Mouse (Mus musculus): ENCODE results near the gene Gucd1. TPM values are rescaled to one million over a fixed set of nuclear protein-coding genes. Genes with fewer than 3 reads are reported as not detected.

Gucd1 gene
- polyA plus RNA-seq, 1 experiment from 2014 or later: 31.7 TPM

DNA sequence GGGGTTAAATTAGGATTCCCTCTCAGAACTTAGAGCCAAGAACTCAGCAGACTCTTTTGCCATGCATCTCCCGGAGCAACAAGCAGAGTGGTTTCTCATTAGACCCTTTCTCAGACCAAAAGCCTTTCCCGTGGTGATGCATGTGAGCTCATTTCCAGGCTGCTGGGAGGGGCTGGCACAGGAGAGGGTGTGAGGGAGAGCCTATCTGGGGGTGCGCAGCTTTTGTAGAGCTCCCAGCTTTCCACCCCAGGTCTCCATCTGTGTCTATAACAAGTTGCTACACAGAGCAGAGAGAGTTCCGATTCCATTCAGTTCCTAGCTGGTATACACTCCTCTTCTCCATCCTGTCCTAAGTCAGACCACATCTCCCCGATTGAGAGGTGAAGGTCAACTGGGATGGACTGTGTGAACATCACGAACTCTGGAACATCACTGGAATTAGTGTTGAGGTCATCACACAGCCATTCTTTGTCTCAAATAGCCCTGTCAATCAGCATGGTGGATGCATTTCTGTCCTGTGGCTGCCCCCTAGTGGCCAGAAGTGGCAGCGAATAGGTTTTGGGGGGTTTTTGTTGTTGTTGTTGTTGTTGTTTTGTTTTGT lies 78.5 kb downstream of the Gucd1 start:
- Histone ChIP-seq H3K9me3 (no peaks in the 10 kb centered on the region), H3K27me3 (no peaks in the 10 kb centered on the region), H3K9ac (no peak overlapping the region), H3K4me1 (peaks cover 9% of the 10 kb centered on the region), H3K27ac (no peak overlapping the region), H3K4me3 (no peak overlapping the region), H3K36me3 (no peaks in the 10 kb centered on the region), H3K4me2 (replicated peaks) (no peak overlapping the region)
- no peak; the same call in 1 of the 2 replicates for ATAC-seq (ENCODE audit: insufficient number of reproducible peaks, insufficient read depth, low FRiP score, low TSS enrichment)
- WGBS: 50% methylated on average over 7 of the region's 7 CpGs

DNA sequence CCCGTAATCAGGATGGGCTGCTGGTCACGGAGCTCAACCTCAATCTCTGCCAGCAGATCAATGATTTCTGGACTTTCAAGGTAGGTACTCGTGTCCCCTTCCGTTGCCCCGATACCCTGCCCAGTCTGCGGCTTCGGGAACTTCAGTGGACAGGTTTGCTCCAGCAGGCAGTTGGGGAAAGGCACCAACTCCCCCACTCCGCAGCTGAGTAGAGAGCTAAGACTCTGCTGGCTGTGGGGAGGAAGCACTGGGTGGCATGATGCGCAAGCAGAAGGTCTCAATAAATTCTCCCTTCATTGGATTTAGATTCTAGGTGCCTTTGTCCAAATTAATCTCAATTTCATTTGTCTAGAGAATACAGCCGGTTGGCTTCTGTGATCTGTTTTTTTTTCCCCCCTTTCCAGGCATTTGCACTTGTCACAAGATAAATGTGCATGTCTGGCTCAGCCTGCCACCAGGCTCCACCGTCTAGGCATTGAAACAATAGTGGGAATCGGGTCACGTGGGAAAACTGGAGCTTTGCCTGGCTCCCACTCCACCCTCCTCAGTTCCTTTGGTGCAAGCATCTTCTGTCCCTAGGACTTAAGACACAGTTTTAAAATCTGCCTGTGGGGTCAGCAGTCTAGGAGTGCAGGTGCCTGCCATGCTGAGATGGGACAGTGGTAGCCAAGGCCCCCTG lies 79.5 kb downstream of the Gucd1 start:
- Histone ChIP-seq H3K9ac (no peak overlapping the region), H3K4me2 (replicated peaks) (no peak overlapping the region), H3K9me3 (no peaks in the 10 kb centered on the region), H3K4me3 (no peak overlapping the region), H3K27me3 (no peaks in the 10 kb centered on the region), H3K4me1 (no peaks in the 10 kb centered on the region), H3K36me3 (no peaks in the 10 kb centered on the region), H3K27ac (no peak overlapping the region)
- no peak for ATAC-seq (ENCODE audit: insufficient number of reproducible peaks, insufficient read depth, low FRiP score, low TSS enrichment)
- 78% methylated on average over 13 of the region's 13 CpGs for whole genome bisulfite sequencing

DNA sequence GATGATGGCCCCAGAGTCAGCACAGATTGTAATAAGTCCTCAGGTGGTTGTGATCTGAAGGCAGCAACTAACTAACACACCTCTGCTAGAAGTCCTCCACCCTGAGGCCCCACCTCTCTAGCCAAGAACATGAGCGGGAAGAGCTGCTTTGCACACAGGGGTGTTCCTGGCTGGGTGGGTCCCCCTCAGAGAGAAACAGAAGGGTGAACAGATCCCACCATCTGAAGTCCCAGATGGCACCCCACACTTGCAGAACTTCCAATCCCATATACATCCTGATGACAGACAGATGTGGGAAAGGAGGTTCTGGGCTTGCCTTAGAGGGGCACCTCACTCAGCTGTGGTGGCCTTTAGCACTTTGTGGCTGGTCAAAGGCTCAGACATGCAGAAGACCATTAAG lies 80.5 kb downstream of the Gucd1 start:
- 85% methylated on average over 1 of the region's 1 CpGs for WGBS
- H3K4me1 ChIP-seq: no peaks in the 10 kb centered on the region
- no peak overlapping the region for H3K4me3 ChIP-seq
- H3K36me3 ChIP-seq: no peaks in the 10 kb centered on the region
- H3K27ac ChIP-seq: no peak overlapping the region
- H3K4me2 ChIP-seq (replicated peaks): no peak overlapping the region
- ATAC-seq (ENCODE audit: insufficient number of reproducible peaks, insufficient read depth, low FRiP score, low TSS enrichment): no peak
- no peak overlapping the region for H3K9ac ChIP-seq
- H3K9me3 ChIP-seq: no peaks in the 10 kb centered on the region
- no peaks in the 10 kb centered on the region for H3K27me3 ChIP-seq

DNA sequence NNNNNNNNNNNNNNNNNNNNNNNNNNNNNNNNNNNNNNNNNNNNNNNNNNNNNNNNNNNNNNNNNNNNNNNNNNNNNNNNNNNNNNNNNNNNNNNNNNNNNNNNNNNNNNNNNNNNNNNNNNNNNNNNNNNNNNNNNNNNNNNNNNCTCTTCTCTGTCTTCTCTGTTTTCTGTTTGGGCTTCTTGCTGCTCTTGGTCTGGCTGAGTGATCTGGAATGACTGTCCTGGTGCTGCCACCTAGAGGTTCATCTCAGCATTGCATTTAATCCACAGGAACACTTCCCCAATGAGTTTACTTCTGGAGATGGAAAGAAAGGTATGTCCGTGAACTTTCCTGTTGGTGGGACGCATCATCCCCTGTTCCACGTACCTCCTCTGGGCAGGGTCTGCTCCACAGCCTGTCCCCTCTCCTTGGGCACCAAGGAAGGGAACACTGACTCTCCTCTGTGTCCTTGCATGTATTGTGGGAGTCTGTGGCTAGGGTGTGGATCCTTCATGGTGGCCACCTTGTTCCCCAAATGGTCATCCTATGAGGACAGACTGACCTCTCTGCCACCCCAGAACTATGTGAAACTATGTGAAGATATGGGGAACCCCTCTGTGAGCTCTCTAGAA lies 81.1 kb downstream of the Gucd1 start:
- ATAC-seq (ENCODE audit: insufficient number of reproducible peaks, insufficient read depth, low FRiP score, low TSS enrichment): no peak
- no peaks in the 10 kb centered on the region for H3K4me1 ChIP-seq
- H3K27ac ChIP-seq: no peak overlapping the region
- WGBS: 13% methylated on average over 3 of the region's 3 CpGs
- H3K4me3 ChIP-seq: no peak overlapping the region
- no peaks in the 10 kb centered on the region for H3K27me3 ChIP-seq
- no peak overlapping the region for H3K4me2 ChIP-seq (replicated peaks)
- no peak overlapping the region for H3K9ac ChIP-seq
- H3K36me3 ChIP-seq: no peaks in the 10 kb centered on the region
- no peaks in the 10 kb centered on the region for H3K9me3 ChIP-seq

DNA sequence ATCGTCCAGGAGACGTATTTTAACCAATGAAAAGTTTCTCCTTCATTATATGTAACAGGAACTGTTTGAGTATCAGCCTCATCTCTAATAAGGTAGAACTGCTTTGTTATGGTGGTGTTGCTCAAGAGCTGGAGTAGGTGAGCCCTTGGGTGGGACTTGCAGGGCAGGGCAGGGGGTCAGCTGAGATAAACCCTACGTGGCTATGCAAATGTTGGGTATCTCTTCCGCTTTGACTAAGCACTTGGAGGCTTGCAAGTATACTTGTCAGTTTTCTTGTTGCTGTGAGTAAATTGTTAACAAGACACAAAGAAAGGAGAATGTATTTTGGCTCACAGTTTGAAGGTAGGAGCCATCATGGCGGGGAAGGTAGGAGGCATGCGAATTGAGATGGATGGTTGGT lies 87.1 kb downstream of the Gucd1 start:
- 87% methylated on average over 6 of the region's 6 CpGs for WGBS
- Histone ChIP-seq H3K9ac (no peak overlapping the region), H3K4me2 (replicated peaks) (no peak overlapping the region), H3K4me1 (no peaks in the 10 kb centered on the region), H3K4me3 (no peak overlapping the region), H3K36me3 (no peaks in the 10 kb centered on the region), H3K27me3 (no peaks in the 10 kb centered on the region), H3K27ac (no peak overlapping the region), H3K9me3 (no peaks in the 10 kb centered on the region)
- ATAC-seq (ENCODE audit: insufficient number of reproducible peaks, insufficient read depth, low FRiP score, low TSS enrichment): no peak

DNA sequence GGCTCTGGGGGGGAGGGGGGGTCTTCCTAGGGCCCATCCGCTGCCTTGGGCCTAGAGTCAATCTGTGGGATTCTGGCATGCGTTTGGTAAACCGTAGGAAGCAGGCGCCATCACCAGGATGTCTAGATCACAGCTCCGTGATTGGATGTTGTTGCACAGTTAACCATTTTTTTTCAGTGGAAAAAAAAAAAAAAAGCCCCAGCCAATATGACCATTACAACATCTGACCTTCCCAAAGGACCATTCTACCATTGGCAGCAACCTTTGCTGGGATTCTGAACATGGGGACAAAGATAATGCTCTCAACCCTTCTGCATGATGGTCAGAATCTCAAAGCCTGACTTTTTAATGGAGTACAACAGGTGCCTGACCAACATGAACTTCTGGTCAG lies 87.6 kb downstream of the Gucd1 start:
- WGBS: 88% methylated on average over 5 of the region's 5 CpGs
- ATAC-seq (ENCODE audit: insufficient number of reproducible peaks, insufficient read depth, low FRiP score, low TSS enrichment): no peak
- Histone ChIP-seq H3K27ac (no peak overlapping the region), H3K9ac (no peak overlapping the region), H3K27me3 (no peaks in the 10 kb centered on the region), H3K4me1 (no peaks in the 10 kb centered on the region), H3K36me3 (no peaks in the 10 kb centered on the region), H3K4me2 (replicated peaks) (no peak overlapping the region), H3K9me3 (no peaks in the 10 kb centered on the region), H3K4me3 (no peak overlapping the region)

DNA sequence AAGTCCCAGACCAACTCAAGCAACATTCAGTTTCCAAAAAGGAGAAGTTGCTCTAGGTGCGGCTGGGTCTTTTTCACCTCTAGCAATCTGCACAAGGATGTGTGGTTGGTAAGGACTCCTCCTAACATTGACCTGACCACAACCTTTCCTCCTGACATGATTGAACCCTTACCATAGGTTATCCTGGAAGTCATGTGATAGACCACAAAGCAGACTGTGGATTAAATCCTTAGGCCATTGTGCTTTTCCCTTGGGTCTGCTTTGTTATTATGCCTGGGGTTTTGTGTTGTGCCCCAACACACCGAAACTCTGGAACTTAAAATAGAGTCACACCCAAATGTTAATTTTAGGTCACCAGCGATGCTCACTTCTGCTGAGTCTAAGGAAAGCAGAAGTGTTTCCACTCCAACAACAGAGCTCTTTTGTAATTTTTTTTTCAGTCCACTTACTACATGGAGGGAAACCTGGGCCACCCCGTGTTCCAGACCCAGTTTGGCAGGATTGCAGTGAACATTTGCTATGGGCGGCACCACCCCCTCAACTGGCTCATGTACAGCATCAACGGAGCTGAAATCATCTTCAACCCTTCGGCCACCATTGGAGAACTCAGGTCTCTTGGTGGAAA lies 88.1 kb downstream of the Gucd1 start:
- H3K36me3 ChIP-seq: no peaks in the 10 kb centered on the region
- H3K9ac ChIP-seq: no peak overlapping the region
- H3K4me3 ChIP-seq: no peak overlapping the region
- H3K27me3 ChIP-seq: no peaks in the 10 kb centered on the region
- WGBS: 88% methylated on average over 7 of the region's 7 CpGs
- H3K4me2 ChIP-seq (replicated peaks): no peak overlapping the region
- no peaks in the 10 kb centered on the region for H3K9me3 ChIP-seq
- H3K27ac ChIP-seq: no peak overlapping the region
- no peak for ATAC-seq (ENCODE audit: insufficient number of reproducible peaks, insufficient read depth, low FRiP score, low TSS enrichment)
- no peaks in the 10 kb centered on the region for H3K4me1 ChIP-seq

DNA sequence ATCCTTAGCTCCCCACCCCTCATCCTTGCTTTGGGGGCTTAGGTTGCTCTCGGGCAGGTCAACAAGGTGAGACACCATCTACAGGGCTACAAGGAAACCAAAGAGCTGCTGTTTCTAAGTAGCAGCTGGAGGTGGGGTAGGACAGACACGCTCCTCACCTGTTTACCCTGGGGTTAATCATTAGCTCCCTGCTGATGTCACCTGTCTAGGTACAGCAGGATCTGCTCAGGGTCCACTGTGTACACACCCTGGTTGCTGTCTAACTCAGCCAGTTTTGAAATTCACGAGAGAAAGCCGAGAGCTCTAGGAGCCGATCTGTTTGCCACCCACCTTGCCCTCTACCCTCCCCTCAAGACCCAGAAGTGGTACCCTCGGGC lies 88.8 kb downstream of the Gucd1 start:
- ATAC-seq (ENCODE audit: insufficient number of reproducible peaks, insufficient read depth, low FRiP score, low TSS enrichment): no peak
- no peak overlapping the region for H3K9ac ChIP-seq
- H3K4me2 ChIP-seq (replicated peaks): no peak overlapping the region
- no peak overlapping the region for H3K27ac ChIP-seq
- H3K9me3 ChIP-seq: no peaks in the 10 kb centered on the region
- no peaks in the 10 kb centered on the region for H3K4me1 ChIP-seq
- no peak overlapping the region for H3K4me3 ChIP-seq
- no peaks in the 10 kb centered on the region for H3K27me3 ChIP-seq
- no peaks in the 10 kb centered on the region for H3K36me3 ChIP-seq
- 76% methylated on average over 6 of the region's 6 CpGs for WGBS

DNA sequence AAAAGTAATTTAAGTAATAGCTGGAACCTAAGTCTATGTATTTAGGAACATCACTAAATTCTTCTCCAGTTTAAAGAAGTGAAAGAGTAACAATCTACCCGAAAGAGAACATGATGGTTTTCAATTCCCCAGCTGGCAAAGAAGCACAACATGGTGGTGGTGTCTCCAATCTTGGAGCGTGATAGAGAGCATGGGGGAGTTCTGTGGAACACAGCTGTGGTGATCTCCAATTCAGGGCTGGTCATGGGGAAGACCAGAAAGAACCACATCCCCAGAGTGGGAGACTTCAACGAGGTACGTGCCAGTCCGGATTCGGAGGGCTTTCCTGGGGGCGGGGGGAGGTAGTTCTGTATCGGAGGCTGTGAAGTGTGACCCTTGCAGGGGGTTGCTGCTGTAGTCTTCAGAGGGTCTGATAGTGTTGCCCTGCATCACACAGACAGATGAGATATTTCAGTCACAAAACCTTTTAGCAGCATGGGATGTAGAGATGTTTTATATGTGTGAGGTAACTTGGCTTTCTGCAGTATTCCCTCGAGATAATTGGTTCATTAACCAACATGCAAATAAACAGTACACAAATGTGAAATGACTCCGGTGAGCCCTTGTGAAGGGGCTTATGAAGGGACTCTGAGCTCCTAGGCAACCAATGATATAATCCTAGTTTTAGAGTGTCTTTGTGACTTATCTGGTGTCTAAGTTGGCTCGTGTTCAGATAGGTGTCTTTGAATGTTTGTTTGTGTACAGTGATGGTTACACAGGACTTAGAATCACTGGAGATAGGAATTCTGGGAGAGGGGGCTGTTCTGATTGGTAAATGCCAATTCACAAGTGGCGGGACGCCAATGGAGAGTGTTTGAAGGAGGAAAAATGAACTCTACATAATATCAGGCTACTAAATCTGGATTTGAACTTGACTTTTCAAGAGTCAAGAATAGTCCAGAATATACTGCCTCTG lies 89.4 kb downstream of the Gucd1 start:
- no peak overlapping the region for H3K9ac ChIP-seq
- no peaks in the 10 kb centered on the region for H3K4me1 ChIP-seq
- H3K36me3 ChIP-seq: no peaks in the 10 kb centered on the region
- ATAC-seq (ENCODE audit: insufficient number of reproducible peaks, insufficient read depth, low FRiP score, low TSS enrichment): no peak
- H3K27ac ChIP-seq: no peak overlapping the region
- WGBS: 85% methylated on average over 13 of the region's 13 CpGs
- no peak overlapping the region for H3K4me3 ChIP-seq
- H3K4me2 ChIP-seq (replicated peaks): no peak overlapping the region
- H3K9me3 ChIP-seq: no peaks in the 10 kb centered on the region
- no peaks in the 10 kb centered on the region for H3K27me3 ChIP-seq

DNA sequence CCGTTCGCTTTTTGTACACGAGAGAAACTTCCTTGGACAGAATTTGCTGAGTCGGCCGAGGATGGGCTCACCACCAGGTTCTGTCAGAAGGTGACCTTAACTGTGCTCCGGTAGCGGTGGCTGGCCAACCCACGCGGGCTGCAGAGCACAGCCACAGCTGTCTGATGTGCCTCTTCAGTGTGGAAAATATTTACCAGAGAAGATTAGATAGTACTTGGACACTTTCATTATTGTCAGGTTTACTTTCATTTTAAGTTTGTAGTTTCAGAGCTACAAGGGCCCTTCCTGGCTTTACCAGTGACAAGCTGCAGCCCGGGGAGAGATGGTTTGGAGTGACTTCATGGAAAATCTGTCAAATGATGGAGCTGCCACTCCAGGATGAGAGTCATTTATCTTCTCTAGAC lies 93.3 kb downstream of the Gucd1 start:
- 93% methylated on average over 10 of the region's 10 CpGs for WGBS
- no peaks in the 10 kb centered on the region for H3K27me3 ChIP-seq
- H3K27ac ChIP-seq: no peak overlapping the region
- H3K4me1 ChIP-seq: no peaks in the 10 kb centered on the region
- no peak for ATAC-seq (ENCODE audit: insufficient number of reproducible peaks, insufficient read depth, low FRiP score, low TSS enrichment)
- H3K36me3 ChIP-seq: no peaks in the 10 kb centered on the region
- H3K9ac ChIP-seq: no peak overlapping the region
- H3K4me2 ChIP-seq (replicated peaks): no peak overlapping the region
- no peak overlapping the region for H3K4me3 ChIP-seq
- no peaks in the 10 kb centered on the region for H3K9me3 ChIP-seq

DNA sequence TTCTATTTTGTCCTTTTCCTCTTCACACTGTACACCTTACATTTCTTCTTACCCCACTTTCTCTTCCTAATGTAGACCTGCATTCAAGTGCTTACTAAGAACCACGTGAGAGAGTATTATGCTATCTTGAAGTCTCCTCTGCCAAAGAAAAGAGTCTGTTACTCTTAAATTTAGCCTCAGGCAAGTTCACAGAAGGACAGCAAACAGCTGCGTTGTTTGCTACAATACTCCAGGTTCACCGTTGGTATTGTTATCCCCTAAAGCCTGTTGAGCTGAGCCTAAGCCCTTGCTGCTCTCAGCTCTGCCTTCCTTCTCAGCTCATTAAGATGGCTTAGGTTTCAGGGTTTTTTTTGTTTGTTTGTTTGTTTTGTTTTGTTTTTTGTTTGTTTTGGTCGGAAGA lies 99.0 kb downstream of the Gucd1 start:
- WGBS: 50% methylated on average over 4 of the region's 4 CpGs
- H3K4me1 ChIP-seq: no peaks in the 10 kb centered on the region
- H3K27me3 ChIP-seq: no peaks in the 10 kb centered on the region
- no peak overlapping the region for H3K9ac ChIP-seq
- no peak overlapping the region for H3K27ac ChIP-seq
- no peaks in the 10 kb centered on the region for H3K36me3 ChIP-seq
- no peak overlapping the region for H3K4me3 ChIP-seq
- no peaks in the 10 kb centered on the region for H3K9me3 ChIP-seq
- H3K4me2 ChIP-seq (replicated peaks): no peak overlapping the region
- ATAC-seq (ENCODE audit: insufficient number of reproducible peaks, insufficient read depth, low FRiP score, low TSS enrichment): no peak
